Mouse (Mus musculus) liver, embryonic 14.5 days (tissue): ENCODE data around the gene Erv3. TPM values are rescaled to one million over a fixed set of nuclear protein-coding genes. Genes with fewer than 3 reads are reported as not detected.
A peak's percentile ranks its signal among the peaks of the same experiment; 100 is the strongest.

ENCODE experiments used
- ATAC-seq: fragments of 200-750 bp; cut with Nextera tagmentation; 2 replicates; pipeline ENCODE4 v1.8.0; 2017; ENCODE audit warnings: moderate number of reproducible peaks, mild to moderate bottlenecking, moderate library complexity; ENCODE audit not compliant: insufficient read depth
- DNase-seq, 3 experiments: peaks; one replicate each; pipeline ENCODE4 v3.0.0-alpha.2; 2012 to 2013; ENCODE audit warnings: low read depth in 3 of 3, low spot score in 3 of 3
- H3K27ac ChIP-seq: fragments of 300-500 bp; sonication (generic); 2 replicates; pipeline ENCODE4 v1.5.1; 2014; ENCODE audit warnings: moderate library complexity, mild to moderate bottlenecking, control low read depth, inconsistent platforms
- H3K27me3 ChIP-seq: fragments of 300-500 bp; sonication (generic); 2 replicates; pipeline ENCODE4 v1.6.1; 2014; ENCODE audit warnings: mild to moderate bottlenecking, low read length, moderate library complexity; ENCODE audit not compliant: control insufficient read depth, insufficient read depth
- H3K36me3 ChIP-seq: fragments of 300-500 bp; sonication (generic); replicated peaks from 2 replicates; pipeline ENCODE4 v1.6.1; 2014; ENCODE audit warnings: low read depth; ENCODE audit not compliant: control insufficient read depth, insufficient read depth
- H3K4me1 ChIP-seq, 2 experiments: fragments of 200-500 bp in 1 of 2; fragments of 300-500 bp in 1 of 2; sonication (generic) in 1 of 2; replicated peaks; 2 replicates each; pipeline ENCODE4 v1.6.1; 2012 to 2014; ENCODE audit warnings: antibody characterized with exemption in 1 of 2, inconsistent platforms in 1 of 2, low read length in 1 of 2; ENCODE audit not compliant: control insufficient read depth in 2 of 2, insufficient read depth in 2 of 2
- H3K4me2 ChIP-seq: fragments of 300-500 bp; sonication (generic); 2 replicates; pipeline ENCODE4 v1.6.1; 2014; ENCODE audit warnings: low read depth, mild to moderate bottlenecking, control low read depth, moderate library complexity
- H3K4me3 ChIP-seq, 2 experiments: fragments of 200-500 bp in 1 of 2; fragments of 300-500 bp in 1 of 2; sonication (generic) in 1 of 2; 2 replicates each; pipeline ENCODE4 v1.5.1; 2012 to 2014; ENCODE audit warnings: low read depth in 2 of 2, low read length in 2 of 2, mild to moderate bottlenecking in 2 of 2, control low read depth in 1 of 2, inconsistent platforms in 1 of 2, moderate library complexity in 1 of 2; ENCODE audit not compliant: insufficient read depth in 1 of 2
- H3K9ac ChIP-seq: fragments of 300-500 bp; sonication (generic); replicated peaks from 2 replicates; pipeline ENCODE4 v1.6.1; 2014; ENCODE audit warnings: mild to moderate bottlenecking, control low read depth, moderate library complexity
- H3K9me3 ChIP-seq: fragments of 300-500 bp; sonication (generic); 2 replicates; pipeline ENCODE4 v1.6.1; 2016; ENCODE audit warnings: low read length, mixed read lengths; ENCODE audit not compliant: control insufficient read depth
- CTCF ChIP-seq: IDR thresholded peaks from 2 replicates; pipeline ENCODE4 v1.5.1; 2016; ENCODE audit warnings: antibody characterized with exemption, low read depth, control low read depth
- EP300 ChIP-seq: IDR thresholded peaks from 2 replicates; pipeline ENCODE4 v1.6.1; 2016; ENCODE audit warnings: antibody characterized with exemption, low read depth
- WGBS: fragments of 180-500 bp; shearing (Covaris S2); extraction: QIAGEN DNeasy Blood & Tissue Kit; methylation state at CpG from one replicate; pipeline ENCODE4 v1.1.7; 2014; ENCODE audit not compliant: insufficient replicate concordance; 5-methylcytosine and 5-hydroxymethylcytosine counted together
- polyA plus RNA-seq, 2 experiments: library from polyadenylated mRNA; depleted of rRNA in 1 of 2; stranded (reverse) in 1 of 2; unstranded in 1 of 2; fragments of >200 nt; fragmentation: Nextera tagmentation in 1 of 2; extraction: Ambion mirVana in 1 of 2; gene quantifications; 2 replicates each; pipeline versions ENCODE4 v1.2.1 to v1.2.3; 2012 to 2014

Erv3 gene
- polyA plus RNA-seq, 2 experiments: 0.01 TPM; not detected in 1

GRCm38 (mm10) chr2:131846811-131847210 is 12.7 kb downstream of the Erv3 start:
- Histone ChIP-seq H3K4me3 (no peak overlapping the region), H3K27ac (no peak overlapping the region), H3K27me3 (no peaks in the 10 kb centered on the region), H3K4me1 (peaks cover 0 to 15% of the 10 kb centered on the region in 2 experiments; a peak in 2 of 4 replicates), H3K36me3 (no peaks in the 10 kb centered on the region), H3K9me3 (no peaks in the 10 kb centered on the region), H3K9ac (no peak overlapping the region), H3K4me2 (no peak overlapping the region)
- ATAC-seq: no peak
- WGBS: 31% methylated on average over 2 of the region's 2 CpGs
- DNase-seq: no peak
- no peak for TF ChIP-seq EP300
- no peak for TF ChIP-seq CTCF

GRCm38 (mm10) chr2:131846132-131846710 is 13.3 kb downstream of the Erv3 start:
- no peaks in the 10 kb centered on the region for H3K9me3 ChIP-seq
- DNase-seq (no peak), ATAC-seq (no peak)
- H3K4me1 ChIP-seq: peaks cover 0 to 13% of the 10 kb centered on the region in 2 experiments; a peak in 2 of 4 replicates
- H3K4me2 ChIP-seq: no peak overlapping the region
- H3K36me3 ChIP-seq: no peaks in the 10 kb centered on the region
- WGBS: 66% methylated on average over 11 of the region's 11 CpGs
- TF ChIP-seq CTCF: no peak
- TF ChIP-seq EP300: no peak
- H3K9ac ChIP-seq: no peak overlapping the region
- H3K27ac ChIP-seq: no peak overlapping the region
- H3K27me3 ChIP-seq: no peaks in the 10 kb centered on the region
- no peak overlapping the region for H3K4me3 ChIP-seq

GRCm38 (mm10) chr2:131845671-131846070 is 13.9 kb downstream of the Erv3 start:
- H3K4me3 ChIP-seq: no peak overlapping the region
- H3K9me3 ChIP-seq: no peaks in the 10 kb centered on the region
- no peaks in the 10 kb centered on the region for H3K36me3 ChIP-seq
- DNase-seq (no peak), ATAC-seq (no peak)
- H3K27me3 ChIP-seq: no peaks in the 10 kb centered on the region
- H3K27ac ChIP-seq: no peak overlapping the region
- H3K9ac ChIP-seq: no peak overlapping the region
- H3K4me2 ChIP-seq: no peak overlapping the region
- peaks cover 0 to 13% of the 10 kb centered on the region in 2 experiments; a peak in 2 of 4 replicates for H3K4me1 ChIP-seq
- WGBS: 36% methylated on average over 8 of the region's 8 CpGs
- TF ChIP-seq EP300 (no peak), CTCF (no peak)

GRCm38 (mm10) chr2:131842568-131842967 is 17.0 kb downstream of the Erv3 start:
- Histone ChIP-seq H3K9ac (no peak overlapping the region), H3K4me2 (no peak overlapping the region), H3K27me3 (no peaks in the 10 kb centered on the region), H3K36me3 (no peaks in the 10 kb centered on the region), H3K27ac (no peak overlapping the region), H3K9me3 (no peaks in the 10 kb centered on the region), H3K4me1 (peaks cover 0 to 8% of the 10 kb centered on the region in 2 experiments; a peak in 2 of 4 replicates), H3K4me3 (no peak overlapping the region)
- no peak for TF ChIP-seq EP300
- DNase-seq (no peak), ATAC-seq (peak; percentile 54; the same call in 1 of the 2 replicates)
- 55% methylated on average over 5 of the region's 5 CpGs for WGBS

GRCm38 (mm10) chr2:131841321-131841693 is 18.2 kb downstream of the Erv3 start:
- WGBS: 51% methylated on average over 2 of the region's 2 CpGs
- Histone ChIP-seq H3K36me3 (no peaks in the 10 kb centered on the region), H3K27me3 (no peaks in the 10 kb centered on the region), H3K27ac (no peak overlapping the region), H3K4me3 (no peak overlapping the region), H3K4me2 (no peak overlapping the region), H3K9ac (no peak overlapping the region), H3K4me1 (peaks cover 0 to 6% of the 10 kb centered on the region in 2 experiments; a peak in 2 of 4 replicates), H3K9me3 (no peaks in the 10 kb centered on the region)
- DNase-seq: no peak
- no peak for ATAC-seq
- TF ChIP-seq EP300 (no peak), CTCF (no peak)
